Mouse (Mus musculus) skeletal muscle tissue, adult 2 months (tissue): Measurements from ENCODE around the gene Prg3.

Source experiments
- DNase-seq: peaks from one replicate; pipeline ENCODE4 v3.0.0-alpha.2; 2012; ENCODE audit warnings: low read depth, low spot score

The Prg3 gene

GRCm38 (mm10) chr2:84987930-84988329 is at the start of gene Prg3:
Gene Prg3 (plus strand): TSS chr2:84988215.
- DNase-seq: no peak

- peak; percentile 52 for DNase-seq
Observed at GRCm38 (mm10) chr2:84938249-84938946, 49.6 kb upstream of the Prg3 start.

- no peak for DNase-seq
Observed at GRCm38 (mm10) chr2:84939306-84939705, 48.7 kb upstream of the Prg3 start.

- no peak for DNase-seq
Observed at GRCm38 (mm10) chr2:84939711-84940110, 48.3 kb upstream of the Prg3 start.

- peak; percentile 73 for DNase-seq
Observed at GRCm38 (mm10) chr2:84941332-84941731, 46.7 kb upstream of the Prg3 start.

- no peak for DNase-seq
Observed at GRCm38 (mm10) chr2:84941795-84942194, 46.2 kb upstream of the Prg3 start.

GRCm38 (mm10) chr2:84947154-84947771 is 40.8 kb upstream of the Prg3 start:
- DNase-seq: no peak

GRCm38 (mm10) chr2:84948252-84948651 is 39.8 kb upstream of the Prg3 start:
- no peak for DNase-seq

- DNase-seq: no peak
Observed at GRCm38 (mm10) chr2:84948721-84949120, 39.3 kb upstream of the Prg3 start.

GRCm38 (mm10) chr2:84951027-84951426 is 37.0 kb upstream of the Prg3 start:
- DNase-seq: no peak

GRCm38 (mm10) chr2:84952251-84952650 is 35.8 kb upstream of the Prg3 start:
- no peak for DNase-seq

GRCm38 (mm10) chr2:84952693-84953092 is 35.3 kb upstream of the Prg3 start:
- no peak for DNase-seq

- no peak for DNase-seq
Observed at GRCm38 (mm10) chr2:84955435-84955834, 32.6 kb upstream of the Prg3 start.

- DNase-seq: peak; percentile 41
Observed at GRCm38 (mm10) chr2:84956274-84956673, 31.7 kb upstream of the Prg3 start.

- DNase-seq: no peak
Observed at GRCm38 (mm10) chr2:84958588-84959264, 29.3 kb upstream of the Prg3 start.

- peak; percentile 86 for DNase-seq
Observed at GRCm38 (mm10) chr2:84961300-84961699, 26.7 kb upstream of the Prg3 start.

- no peak for DNase-seq
Observed at GRCm38 (mm10) chr2:84961901-84962300, 26.1 kb upstream of the Prg3 start.

- no peak for DNase-seq
Observed at GRCm38 (mm10) chr2:84962906-84963507, 25.0 kb upstream of the Prg3 start.

- no peak for DNase-seq
Observed at GRCm38 (mm10) chr2:84964111-84964801, 23.8 kb upstream of the Prg3 start.

GRCm38 (mm10) chr2:84967318-84967991 is 20.6 kb upstream of the Prg3 start:
- DNase-seq: no peak

GRCm38 (mm10) chr2:84975580-84975979 is 12.4 kb upstream of the Prg3 start:
- DNase-seq: no peak
